Mouse (Mus musculus) thymus, adult 18-20 months (tissue): ENCODE measurements around the gene Il10.

Experiments used
- DNase-seq, 2 experiments: peaks; one replicate each; pipeline ENCODE4 v3.0.0; 2022; ENCODE audit warnings: mixed read lengths in 2 of 2

Il10 gene

GRCm38 (mm10) chr1:131050011-131050410 is 30.4 kb downstream of the Il10 start:
- no peak for DNase-seq

GRCm38 (mm10) chr1:131050617-131051016 is 31.0 kb downstream of the Il10 start:
- no peak for DNase-seq

GRCm38 (mm10) chr1:131051073-131051472 is 31.4 kb downstream of the Il10 start:
- DNase-seq, result no peak

GRCm38 (mm10) chr1:131053239-131053638 is 33.6 kb downstream of the Il10 start:
- peak in 1 of 2 experiments; percentile 32 for DNase-seq

- DNase-seq, result no peak
These were observed 34.0 kb downstream of the Il10 start for GRCm38 (mm10) chr1:131053656-131054055.

GRCm38 (mm10) chr1:131054251-131054650 is 34.6 kb downstream of the Il10 start:
- no peak for DNase-seq

GRCm38 (mm10) chr1:131058431-131058830 is 38.8 kb downstream of the Il10 start:
- no peak for DNase-seq

GRCm38 (mm10) chr1:131059411-131059810 is 39.8 kb downstream of the Il10 start:
- no peak for DNase-seq

- no peak for DNase-seq
These were observed 40.2 kb downstream of the Il10 start for GRCm38 (mm10) chr1:131059841-131060240.

- DNase-seq, result no peak
These were observed 40.9 kb downstream of the Il10 start for GRCm38 (mm10) chr1:131060290-131061253.

- no peak for DNase-seq
These were observed 42.2 kb downstream of the Il10 start for GRCm38 (mm10) chr1:131061740-131062254.

- no peak for DNase-seq
These were observed 43.2 kb downstream of the Il10 start for GRCm38 (mm10) chr1:131062821-131063220.

- DNase-seq, result no peak
These were observed 44.6 kb downstream of the Il10 start for GRCm38 (mm10) chr1:131064202-131064601.

GRCm38 (mm10) chr1:131068011-131068727 is 48.5 kb downstream of the Il10 start:
- no peak for DNase-seq

- no peak for DNase-seq
These were observed 49.4 kb downstream of the Il10 start for GRCm38 (mm10) chr1:131069010-131069409.

GRCm38 (mm10) chr1:131072376-131072990 is 52.8 kb downstream of the Il10 start:
- no peak for DNase-seq

GRCm38 (mm10) chr1:131074524-131074938 is 54.9 kb downstream of the Il10 start:
- DNase-seq, result no peak
